Mouse (Mus musculus) spleen, postnatal 36 days (tissue): ENCODE measurements at regions not wholly inside any gene's neighbourhood (a gene's known extent, or its start where the extent isn't known, plus 50 kb on each side); places are given as distances from the start of the nearest gene placed in this dataset.
"Not testable (repeated sequence)": the region's sequence is repeated elsewhere in the genome, so short reads cannot be mapped to it uniquely, and the experiment has no call there.

ENCODE experiments used
- DNase-seq, 2 experiments: peaks; one replicate each; pipeline ENCODE4 v3.0.0; 2022; ENCODE audit warnings: low spot score in 2 of 2, mixed read lengths in 1 of 2

GRCm38 (mm10) chr7:58310096-58310495 is 345.9 kb upstream of the Atp10a start:
- DNase-seq = no peak

GRCm38 (mm10) chr7:58322381-58322780 is 333.6 kb upstream of the Atp10a start:
- DNase-seq = no peak

GRCm38 (mm10) chr7:58367384-58367783 is 288.6 kb upstream of the Atp10a start:
- no peak for DNase-seq

GRCm38 (mm10) chr7:58383401-58383800 is 272.6 kb upstream of the Atp10a start:
- DNase-seq = no peak

DNA sequence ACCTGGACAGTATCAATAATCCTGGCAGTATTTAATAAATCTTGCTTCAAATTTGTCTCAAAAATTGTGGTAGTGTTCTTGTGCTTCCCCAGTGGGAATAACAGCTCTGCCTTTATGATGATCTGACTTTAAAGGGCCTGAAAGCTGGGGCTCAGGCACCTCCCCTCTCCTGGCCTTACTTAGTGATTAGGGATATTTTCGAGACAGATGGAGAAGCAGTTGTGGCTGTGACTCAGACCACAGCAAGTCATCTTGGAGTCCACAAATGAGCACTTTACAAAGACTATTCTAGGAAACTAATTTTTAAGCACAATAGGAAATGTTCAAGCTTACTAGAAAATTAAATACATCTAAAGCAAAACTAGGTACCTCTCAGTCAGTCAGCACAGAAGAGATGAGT is 267.6 kb upstream of the Atp10a start:
- DNase-seq = no peak

- DNase-seq = peak in 1 of 2 experiments; percentile 8
Measured at GRCm38 (mm10) chr7:58392391-58393115, 263.4 kb upstream of the Atp10a start.

GRCm38 (mm10) chr7:58397992-58398391 is 258.0 kb upstream of the Atp10a start:
- no peak for DNase-seq

DNA sequence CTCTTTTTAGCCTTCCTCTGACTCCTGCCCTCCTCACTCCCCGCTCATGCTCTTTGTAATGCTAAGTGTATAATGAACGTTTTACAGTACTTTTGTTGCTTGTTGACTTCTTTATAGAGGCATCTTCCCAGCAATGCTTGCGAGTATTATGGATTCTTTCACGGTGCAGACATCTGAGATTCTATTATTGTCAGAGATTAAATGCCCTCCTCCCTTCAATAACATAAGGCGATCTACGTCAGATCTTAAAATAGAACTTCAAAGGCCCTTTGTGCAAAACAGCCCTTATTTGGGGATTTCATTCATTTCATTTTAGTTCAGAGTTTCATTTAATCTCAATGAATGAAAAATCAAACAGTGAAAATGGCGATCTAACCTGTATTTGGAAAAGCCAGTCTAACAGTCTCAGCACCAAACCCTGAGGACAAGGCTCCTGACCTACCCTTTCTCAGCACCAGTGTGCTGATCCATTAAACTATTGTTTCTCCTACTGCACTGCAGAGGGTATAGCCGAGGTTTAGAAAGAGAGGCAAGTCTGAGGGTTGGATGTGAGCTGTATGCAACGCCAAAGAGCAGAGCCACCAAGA is 257.3 kb upstream of the Atp10a start:
- no peak for DNase-seq

DNA sequence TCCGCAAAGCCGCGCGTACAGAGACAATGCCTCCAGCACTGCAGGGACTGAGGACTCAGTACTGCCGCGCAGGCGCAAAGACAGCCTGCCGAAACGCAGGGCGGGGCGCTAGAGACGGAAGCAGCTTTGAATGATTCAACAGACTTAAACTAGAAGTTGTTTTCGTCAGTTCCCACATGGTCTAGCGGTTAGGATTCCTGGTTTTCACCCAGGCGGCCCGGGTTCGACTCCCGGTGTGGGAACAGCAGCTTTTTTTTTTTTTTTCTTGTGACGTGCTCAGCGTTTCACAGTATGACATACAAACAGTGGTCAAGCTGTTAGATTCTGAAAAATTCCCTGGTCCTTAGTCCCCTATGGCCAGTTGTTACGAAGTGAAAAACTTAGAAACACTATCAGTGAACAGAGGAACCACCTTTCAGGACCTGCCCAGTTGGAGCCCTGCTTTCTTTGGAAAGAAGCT is 256.8 kb upstream of the Atp10a start:
- DNase-seq = peak; percentile 90

GRCm38 (mm10) chr7:58399651-58400050 is 256.3 kb upstream of the Atp10a start:
- DNase-seq = no peak

DNA sequence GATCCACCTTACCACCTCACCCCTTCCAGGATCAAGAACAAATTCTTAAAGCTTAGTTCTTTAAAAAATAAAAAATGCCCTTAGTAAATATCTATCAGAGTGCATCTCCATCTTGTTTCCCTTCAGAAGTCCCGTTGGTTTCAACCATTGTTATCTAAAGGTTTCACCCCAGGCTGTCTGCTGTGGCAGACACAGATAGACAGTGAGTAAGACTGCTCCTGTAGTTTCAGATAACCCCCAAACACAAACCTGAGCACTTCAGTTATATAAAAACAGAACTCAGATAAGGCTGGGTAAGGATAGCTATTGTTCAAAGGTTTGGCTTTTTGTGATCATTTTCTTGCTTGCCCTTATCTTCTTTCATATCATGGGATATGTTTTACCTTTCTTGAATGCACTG is 255.4 kb upstream of the Atp10a start:
- DNase-seq = no peak

GRCm38 (mm10) chr7:58436888-58437625 is 218.9 kb upstream of the Atp10a start:
- no peak for DNase-seq

- DNase-seq = no peak
Measured at GRCm38 (mm10) chr7:58442535-58443184, 213.3 kb upstream of the Atp10a start.

DNA sequence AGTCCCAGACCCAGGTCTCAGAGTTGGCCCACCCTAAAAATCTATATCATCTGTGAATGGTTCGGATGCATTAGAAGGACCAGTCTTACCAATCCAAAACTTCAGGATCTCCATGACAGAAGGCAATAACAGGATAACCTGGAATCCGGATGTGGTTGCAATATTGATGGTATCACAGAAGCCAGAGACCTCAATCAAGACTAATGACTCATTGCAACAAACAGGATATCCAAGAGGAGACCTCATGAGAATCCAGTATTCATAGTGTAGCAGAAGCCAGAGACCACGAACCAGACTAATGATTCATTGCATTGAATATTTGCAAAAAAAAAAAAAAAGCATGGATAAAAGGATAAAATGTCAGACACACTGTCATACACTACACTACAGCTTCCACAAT is 212.7 kb upstream of the Atp10a start:
- DNase-seq = no peak

DNA sequence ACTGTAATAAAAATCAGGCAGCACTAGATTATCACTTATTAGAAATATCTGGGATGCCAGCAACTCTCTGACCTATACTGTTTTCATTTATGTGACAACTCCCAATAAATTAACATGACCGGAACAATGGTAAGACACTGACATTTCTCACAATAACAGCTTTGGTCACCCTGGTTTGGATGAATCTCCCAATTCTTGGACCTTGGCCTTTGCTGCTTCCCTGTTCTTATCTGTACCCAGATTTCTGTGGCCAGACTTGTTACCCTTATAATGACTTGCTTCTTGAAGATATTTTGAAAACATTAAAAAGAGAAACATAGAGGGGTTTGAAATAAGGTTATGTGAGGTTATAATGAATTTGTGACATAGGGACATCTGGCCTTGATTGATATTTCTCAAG is 210.2 kb upstream of the Atp10a start:
- DNase-seq = no peak

GRCm38 (mm10) chr7:58446261-58446660 is 209.7 kb upstream of the Atp10a start:
- no peak for DNase-seq

GRCm38 (mm10) chr7:58448727-58449126 is 207.2 kb upstream of the Atp10a start:
- peak; percentile 42 to 50 for DNase-seq

DNA sequence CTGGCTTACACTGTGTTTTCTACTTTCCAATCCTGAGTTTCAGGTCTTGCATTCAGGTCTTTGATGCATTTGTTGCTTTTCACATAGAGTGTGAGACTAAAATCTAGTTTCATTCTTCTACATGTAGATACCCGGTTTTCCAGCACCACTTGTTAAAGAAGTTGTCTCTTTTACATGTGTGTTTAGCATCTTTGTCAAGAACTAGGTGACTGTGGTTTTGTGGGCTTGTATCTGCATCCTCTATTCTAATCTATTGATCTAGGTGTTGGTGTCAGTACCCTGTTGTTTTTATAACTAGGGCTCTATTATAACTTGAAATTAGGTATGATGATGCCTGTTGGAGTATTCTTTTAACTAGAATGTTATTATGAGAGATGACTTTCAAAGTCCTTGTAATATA is 204.0 kb upstream of the Atp10a start:
- DNase-seq = peak; percentile 1 to 10

GRCm38 (mm10) chr7:58458146-58458545 is 197.8 kb upstream of the Atp10a start:
- not testable (repeated sequence) for DNase-seq

- no peak for DNase-seq
Measured at GRCm38 (mm10) chr7:58460939-58461338, 195.0 kb upstream of the Atp10a start.

GRCm38 (mm10) chr7:58473150-58473549 is 182.8 kb upstream of the Atp10a start:
- DNase-seq = no peak

GRCm38 (mm10) chr7:58475139-58475538 is 180.8 kb upstream of the Atp10a start:
- DNase-seq = no peak
